Mouse (Mus musculus) testis, adult 2 months (tissue): ENCODE measurements around the gene Pilrb2. TPM values are rescaled to one million over a fixed set of nuclear protein-coding genes. Genes with fewer than 3 reads are reported as not detected.
"Not testable (repeated sequence)": the region's sequence is repeated elsewhere in the genome, so short reads cannot be mapped to it uniquely, and the experiment has no call there.

Experiments
- H3K27ac ChIP-seq: fragments of 200-500 bp; 2 replicates; pipeline ENCODE4 v1.5.1; 2012; ENCODE audit warnings: low read depth, low read length; ENCODE audit not compliant: control insufficient read depth, insufficient read depth
- H3K27me3 ChIP-seq: fragments of 200-500 bp; 2 replicates; pipeline ENCODE4 v1.6.1; 2012; ENCODE audit warnings: mild to moderate bottlenecking, low read length, moderate library complexity; ENCODE audit not compliant: control insufficient read depth, insufficient read depth
- H3K36me3 ChIP-seq: fragments of 200-500 bp; 2 replicates; pipeline ENCODE4 v1.6.1; 2012; ENCODE audit warnings: mild to moderate bottlenecking, low read length; ENCODE audit not compliant: control insufficient read depth, insufficient read depth
- H3K4me1 ChIP-seq: fragments of 200-500 bp; 2 replicates; pipeline ENCODE4 v1.6.1; 2012; ENCODE audit warnings: low read length; ENCODE audit not compliant: control insufficient read depth, insufficient read depth
- H3K4me3 ChIP-seq: fragments of 200-500 bp; 2 replicates; pipeline ENCODE4 v1.5.1; 2012; ENCODE audit warnings: low read depth, mild to moderate bottlenecking, low read length, moderate library complexity, mixed read lengths; ENCODE audit not compliant: control insufficient read depth
- CTCF ChIP-seq: fragments of 200-500 bp; IDR thresholded peaks from 2 replicates; pipeline ENCODE4 v1.5.1; 2012; ENCODE audit warnings: low read depth, mild to moderate bottlenecking, inconsistent platforms, low read length, moderate library complexity; ENCODE audit not compliant: control insufficient read depth, insufficient read depth, insufficient replicate concordance
- POLR2A ChIP-seq: fragments of 200-500 bp; IDR thresholded peaks from 2 replicates; pipeline ENCODE4 v1.6.1; 2012; ENCODE audit warnings: low read depth, mild to moderate bottlenecking, inconsistent platforms, low read length, moderate library complexity; ENCODE audit not compliant: control insufficient read depth
- polyA plus RNA-seq: library from polyadenylated mRNA; depleted of rRNA; stranded (reverse); fragments of >200 nt; gene quantifications from 2 replicates; pipeline ENCODE4 v1.2.3, GENCODE M21; 2012

Pilrb2 gene
- polyA plus RNA-seq, 1 experiment = not detected

DNA sequence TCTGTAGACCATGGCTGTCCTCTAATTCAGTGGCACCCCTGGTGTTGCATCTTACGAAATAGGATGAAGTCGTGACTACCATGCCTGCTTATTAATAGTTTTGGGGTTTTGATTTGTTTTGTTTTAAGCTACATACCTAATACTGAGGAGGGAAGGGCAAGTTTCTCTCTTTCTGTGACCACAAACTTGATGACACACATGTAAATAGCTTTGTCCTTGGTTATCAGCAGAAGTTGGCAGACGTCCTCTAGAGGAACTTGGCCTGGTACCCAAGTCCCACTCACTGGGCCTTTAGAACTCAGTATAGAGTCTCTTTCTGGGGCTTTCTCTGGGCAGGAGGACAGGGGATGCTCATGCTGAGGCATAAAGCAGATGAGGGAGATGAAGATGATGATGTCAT lies 11.7 kb upstream of the Pilrb2 start:
- H3K36me3 ChIP-seq = no peaks in the 10 kb centered on the region
- no peaks in the 10 kb centered on the region for H3K4me1 ChIP-seq
- TF ChIP-seq POLR2A (no peak), CTCF (no peak)
- no peak overlapping the region for H3K27ac ChIP-seq
- H3K27me3 ChIP-seq = no peaks in the 10 kb centered on the region
- H3K4me3 ChIP-seq = no peak overlapping the region

- Histone ChIP-seq H3K4me3 (no peak overlapping the region), H3K36me3 (no peaks in the 10 kb centered on the region), H3K27ac (no peak overlapping the region), H3K4me1 (no peaks in the 10 kb centered on the region), H3K27me3 (no peaks in the 10 kb centered on the region)
- no peak for TF ChIP-seq POLR2A
- no peak for TF ChIP-seq CTCF
These were observed 11.3 kb upstream of the Pilrb2 start for GRCm38 (mm10) chr5:137882922-137883321.

DNA sequence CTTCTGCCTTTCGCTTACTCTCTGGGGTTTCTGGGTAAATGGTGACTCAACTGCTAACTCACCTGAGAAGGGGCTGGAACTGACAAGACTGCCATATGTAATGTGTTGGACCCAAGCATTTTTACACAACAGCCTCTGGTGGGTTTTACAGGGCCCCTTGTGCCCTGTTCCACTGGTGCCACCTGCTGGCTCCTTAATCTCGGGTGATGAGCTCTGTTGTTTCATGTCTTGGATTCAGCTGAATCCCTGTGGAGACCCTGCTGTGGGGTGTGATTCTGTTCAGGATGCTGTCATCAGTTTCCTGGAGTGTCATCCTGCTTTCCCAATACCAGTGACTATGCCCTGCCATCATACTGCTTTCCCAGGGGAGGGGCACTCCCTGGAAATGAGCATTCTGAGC lies 6.2 kb upstream of the Pilrb2 start:
- no peaks in the 10 kb centered on the region for H3K36me3 ChIP-seq
- TF ChIP-seq POLR2A = no peak
- H3K27ac ChIP-seq = no peak overlapping the region

GRCm38 (mm10) chr5:137875054-137875453 lies 3.4 kb upstream of the Pilrb2 start:
- TF ChIP-seq CTCF (no peak), POLR2A (no peak)
- H3K27me3 ChIP-seq = no peaks in the 10 kb centered on the region
- no peaks in the 10 kb centered on the region for H3K4me1 ChIP-seq

More for the DNA sequence above, 6.2 kb upstream of the Pilrb2 start:
- Histone ChIP-seq H3K27me3 (no peaks in the 10 kb centered on the region), H3K4me3 (no peak overlapping the region), H3K4me1 (no peaks in the 10 kb centered on the region)

DNA sequence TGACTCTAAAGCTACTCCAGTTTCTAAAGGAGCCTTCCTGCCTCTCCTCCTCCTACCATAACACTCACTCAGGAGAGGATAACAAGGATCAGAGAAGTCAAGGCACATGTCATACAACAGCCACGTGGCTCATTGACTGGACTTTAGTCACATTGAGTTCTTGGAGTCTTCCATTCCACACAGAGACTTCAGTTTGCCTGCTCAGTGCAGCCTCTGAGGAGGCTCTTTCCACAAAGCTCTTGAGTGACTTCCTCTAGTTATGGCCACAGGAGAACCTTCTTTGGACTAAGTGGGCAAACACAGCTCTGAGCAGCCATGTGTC lies 727 bp upstream of the Pilrb2 start:
- not testable (repeated sequence) for H3K4me1 ChIP-seq, H3K4me3 ChIP-seq, H3K36me3 ChIP-seq, H3K27me3 ChIP-seq, H3K27ac ChIP-seq

More at GRCm38 (mm10) chr5:137875054-137875453, 3.4 kb upstream of the Pilrb2 start:
- no peak overlapping the region for H3K4me3 ChIP-seq
- no peak overlapping the region for H3K27ac ChIP-seq
- H3K36me3 ChIP-seq = no peaks in the 10 kb centered on the region

DNA sequence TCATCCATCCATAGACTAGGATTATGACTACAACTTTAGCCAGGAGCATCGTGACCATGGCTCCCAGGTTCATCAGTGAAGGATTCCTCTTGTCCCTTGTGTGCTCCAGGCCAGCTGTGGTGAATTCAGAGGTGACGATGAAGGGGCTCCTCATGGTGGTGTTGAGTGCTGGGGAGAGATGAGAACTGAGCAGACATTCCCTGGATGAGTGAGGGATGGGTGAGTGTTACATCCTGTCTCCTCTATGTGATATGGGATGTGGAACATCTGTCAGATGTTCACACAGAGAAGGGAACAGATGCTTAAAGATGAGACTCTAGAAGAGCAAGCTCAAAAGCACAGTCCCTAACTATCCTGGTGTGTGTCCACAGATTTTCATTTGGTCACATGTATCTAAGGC lies 3.0 kb downstream of the Pilrb2 start:
- not testable (repeated sequence) for H3K4me1 ChIP-seq, H3K27ac ChIP-seq, H3K27me3 ChIP-seq, H3K36me3 ChIP-seq, H3K4me3 ChIP-seq

GRCm38 (mm10) chr5:137864008-137864407 lies 7.6 kb downstream of the Pilrb2 start:
- H3K36me3 ChIP-seq, H3K27ac ChIP-seq, H3K4me3 ChIP-seq, H3K4me1 ChIP-seq, H3K27me3 ChIP-seq: not testable (repeated sequence)

GRCm38 (mm10) chr5:137857960-137858710 lies 13.5 kb downstream of the Pilrb2 start, which contains the start of gene Pilrb1:
TSS of gene Pilrb1 (minus strand) at chr5:137858106.
- not testable (repeated sequence) for H3K27me3 ChIP-seq, H3K4me1 ChIP-seq, H3K4me3 ChIP-seq, H3K36me3 ChIP-seq, H3K27ac ChIP-seq

DNA sequence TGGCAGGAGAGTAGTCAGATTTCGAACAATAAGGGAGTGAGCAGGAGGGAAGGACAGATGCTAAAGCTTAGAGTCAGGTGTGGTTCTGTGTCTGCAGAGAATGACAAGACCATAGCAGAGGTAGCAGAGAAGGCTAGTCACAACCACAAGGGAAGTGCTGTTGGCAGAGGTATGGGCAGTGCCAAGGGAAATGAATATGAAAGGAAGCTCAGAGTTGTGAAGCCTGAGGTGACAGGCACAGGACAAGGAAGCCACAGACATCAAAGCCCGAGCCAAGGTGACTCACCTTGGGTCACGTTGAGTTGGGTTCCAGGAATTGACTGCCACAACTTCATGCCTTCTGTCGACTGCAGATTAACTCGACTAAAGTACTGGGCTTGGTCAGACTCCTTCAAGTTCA lies 14.7 kb downstream of the Pilrb2 start:
- not testable (repeated sequence) for H3K27me3 ChIP-seq, H3K36me3 ChIP-seq, H3K27ac ChIP-seq, H3K4me3 ChIP-seq, H3K4me1 ChIP-seq

- not testable (repeated sequence) for H3K27ac ChIP-seq, H3K36me3 ChIP-seq, H3K27me3 ChIP-seq, H3K4me1 ChIP-seq, H3K4me3 ChIP-seq
These were observed 16.7 kb downstream of the Pilrb2 start for GRCm38 (mm10) chr5:137854907-137855306.

DNA sequence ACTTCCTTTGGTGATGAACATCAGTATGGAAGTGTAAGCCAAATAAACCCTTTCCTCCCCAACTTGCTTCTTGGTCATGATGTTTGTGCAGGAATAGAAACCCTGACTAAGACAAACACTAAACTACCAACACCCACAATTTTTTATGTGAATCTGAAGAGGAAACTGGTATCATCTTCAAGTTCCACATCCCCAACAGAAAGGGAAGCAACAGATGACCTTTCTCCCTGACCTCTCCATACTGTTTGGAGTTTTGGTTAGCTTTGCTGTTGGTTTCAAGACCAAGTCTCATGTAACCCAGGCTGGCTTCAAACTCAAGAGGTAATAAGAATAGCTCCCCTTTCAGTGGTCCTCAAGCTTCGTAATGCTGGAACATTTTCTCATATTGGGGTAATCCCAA lies 21.3 kb downstream of the Pilrb2 start:
- H3K4me1 ChIP-seq, H3K4me3 ChIP-seq, H3K27ac ChIP-seq, H3K27me3 ChIP-seq, H3K36me3 ChIP-seq: not testable (repeated sequence)
